Mouse (Mus musculus) stomach, postnatal 0 days (tissue): ENCODE results near the gene Fen1. TPM values are rescaled to one million over a fixed set of nuclear protein-coding genes. Genes with fewer than 3 reads are reported as not detected.

ENCODE experiments used
- ATAC-seq: fragments of 200-750 bp; cut with Nextera tagmentation; 2 replicates; pipeline ENCODE4 v1.8.0; 2017; ENCODE audit not compliant: low FRiP score, low TSS enrichment
- DNase-seq: peaks from one replicate; pipeline ENCODE4 v3.0.0-alpha.2; 2016; ENCODE audit warnings: low spot score
- H3K27ac ChIP-seq: fragments of 300-500 bp; sonication (generic); replicated peaks from 2 replicates; pipeline ENCODE4 v1.5.1; 2014; ENCODE audit warnings: mild to moderate bottlenecking, control low read depth
- H3K27me3 ChIP-seq: fragments of 300-500 bp; sonication (generic); 2 replicates; pipeline ENCODE4 v1.6.1; 2014; ENCODE audit warnings: low read length; ENCODE audit not compliant: control insufficient read depth, insufficient read depth
- H3K36me3 ChIP-seq: fragments of 300-500 bp; sonication (generic); 2 replicates; pipeline ENCODE4 v1.6.1; 2014; ENCODE audit warnings: low read length, mixed read lengths; ENCODE audit not compliant: control insufficient read depth, insufficient read depth
- H3K4me1 ChIP-seq: fragments of 300-500 bp; sonication (generic); replicated peaks from 2 replicates; pipeline ENCODE4 v1.6.1; 2014; ENCODE audit warnings: antibody characterized with exemption; ENCODE audit not compliant: control insufficient read depth, insufficient read depth
- H3K4me2 ChIP-seq: fragments of 300-500 bp; sonication (generic); replicated peaks from 2 replicates; pipeline ENCODE4 v1.6.1; 2014; ENCODE audit warnings: low read depth, mild to moderate bottlenecking, control low read depth, moderate library complexity
- H3K4me3 ChIP-seq: fragments of 300-500 bp; sonication (generic); 2 replicates; pipeline ENCODE4 v1.5.1; 2014; ENCODE audit warnings: low read depth, low read length, control low read depth
- H3K9ac ChIP-seq: fragments of 300-500 bp; sonication (generic); 2 replicates; pipeline ENCODE4 v1.6.1; 2014; ENCODE audit warnings: mild to moderate bottlenecking, low read length, control low read depth, mixed read lengths
- H3K9me3 ChIP-seq: fragments of 300-500 bp; sonication (generic); 2 replicates; pipeline ENCODE4 v1.6.1; 2016; ENCODE audit warnings: low read length; ENCODE audit not compliant: control insufficient read depth
- CTCF ChIP-seq: IDR thresholded peaks from 2 replicates; pipeline ENCODE4 v1.5.1; 2016; ENCODE audit warnings: antibody characterized with exemption, low read depth, mild to moderate bottlenecking, moderate library complexity
- EP300 ChIP-seq: optimal IDR thresholded peaks from 2 replicates; pipeline ENCODE3; 2016; ENCODE audit warnings: antibody characterized with exemption
- WGBS: fragments of 180-500 bp; shearing (Covaris S2); extraction: QIAGEN DNeasy Blood & Tissue Kit; methylation state at CpG from one replicate; pipeline ENCODE4 v1.1.7; 2014; 5-methylcytosine and 5-hydroxymethylcytosine counted together
- microRNA-seq: library from miRNA; unstranded; fragments of <30 nt; microRNA quantifications from one replicate; pipeline ENCODE4, GENCODE M21; 2016
- polyA plus RNA-seq: library from polyadenylated mRNA; unstranded; fragments of >200 nt; fragmentation: Nextera tagmentation; extraction: Ambion mirVana; gene quantifications from 2 replicates; pipeline ENCODE4 v1.2.1, GENCODE M21; 2015

Fen1 gene
- polyA plus RNA-seq, 1 experiment from 2014 or later: 29.2 TPM

DNA sequence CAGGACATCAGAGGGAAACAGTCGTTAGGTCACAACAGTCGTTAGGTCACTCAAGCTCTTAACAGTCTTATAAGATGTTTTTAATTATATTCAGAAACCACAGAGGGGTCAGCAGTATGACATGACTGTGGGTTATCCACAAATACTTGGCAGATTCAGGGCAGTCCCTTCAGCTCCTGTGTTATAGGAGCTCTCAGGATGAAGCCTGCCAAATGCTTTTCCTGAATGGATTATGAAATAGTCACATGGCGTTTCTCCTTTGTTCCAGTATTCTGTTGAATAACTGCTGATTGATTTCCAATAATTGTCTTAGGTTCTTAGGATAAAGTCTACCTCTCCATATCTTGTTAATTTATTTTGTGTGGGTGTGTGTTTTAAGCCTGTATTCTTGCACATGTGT is 54.8 kb downstream of the Fen1 start:
- 58% methylated on average over 3 of the region's 3 CpGs for WGBS
- Histone ChIP-seq H3K9me3 (no peaks in the 10 kb centered on the region; the same call in 1 of the 2 replicates), H3K27me3 (no peaks in the 10 kb centered on the region), H3K36me3 (no peaks in the 10 kb centered on the region), H3K27ac (no peak overlapping the region), H3K4me1 (no peaks in the 10 kb centered on the region), H3K4me3 (no peak overlapping the region), H3K9ac (no peak overlapping the region), H3K4me2 (no peak overlapping the region)
- DNase-seq (no peak), ATAC-seq (no peak)
- TF ChIP-seq EP300 (no peak), CTCF (no peak)

Small RNAs within 50 kb of the gene (microRNA-seq; reads per million reads assigned to microRNA genes)
- not detected for gene Mir6993

Other genes with a start within 250 kb of the Fen1 start
- gene Fth1, start 223.6 kb downstream of the Fen1 start, polyA plus RNA-seq: 2,976 and 2,992 TPM in 2 replicates
- gene Best1, start 202.5 kb downstream of the Fen1 start, polyA plus RNA-seq: 0.36 and 0.58 TPM in 2 replicates
- gene Rab3il1, start 202.5 kb downstream of the Fen1 start, polyA plus RNA-seq: 14.7 and 14.8 TPM in 2 replicates
- 27.5 and 31.2 TPM in 2 replicates for gene Fads3, start 162.6 kb downstream of the Fen1 start, polyA plus RNA-seq
- gene Fads2, start 102.4 kb downstream of the Fen1 start, polyA plus RNA-seq: 34.6 and 35.3 TPM in 2 replicates
- gene Fads1, start 21.3 kb downstream of the Fen1 start, polyA plus RNA-seq: 36.3 TPM in 2 replicates
- gene Tmem258, start 155 bp downstream of the Fen1 start, polyA plus RNA-seq: 330 and 370 TPM in 2 replicates
- 9.6 and 10.7 TPM in 2 replicates for gene Myrf, start 36.6 kb upstream of the Fen1 start, polyA plus RNA-seq
- gene Dagla, start 100.7 kb upstream of the Fen1 start, polyA plus RNA-seq: 1.3 and 1.7 TPM in 2 replicates
- 2.7 and 4.3 TPM in 2 replicates for gene Syt7, start 184.9 kb upstream of the Fen1 start, polyA plus RNA-seq